Mouse (Mus musculus) ES-E14 (cell line): Measurements from ENCODE around the gene Nfib. TPM values are rescaled to one million over a fixed set of nuclear protein-coding genes. Genes with fewer than 3 reads are reported as not detected.

Experiments used
- DNase-seq: peaks from one replicate; pipeline ENCODE4 v3.0.0-alpha.2; 2013; ENCODE audit warnings: low read depth, low spot score
- H3K27ac ChIP-seq: 2 replicates; pipeline ENCODE4 v1.5.1; 2012; ENCODE audit warnings: low read depth, mild to moderate bottlenecking, low read length, moderate library complexity, mixed read lengths; ENCODE audit not compliant: poor library complexity, insufficient read depth, severe bottlenecking
- H3K36me3 ChIP-seq: 2 replicates; pipeline ENCODE4 v1.6.1; 2012; ENCODE audit warnings: mild to moderate bottlenecking, low read length, moderate library complexity, mixed read lengths; ENCODE audit not compliant: control insufficient read depth, poor library complexity, insufficient read depth, severe bottlenecking
- H3K4me1 ChIP-seq, 2 experiments: fragments of 150-350 bp in 1 of 2; sonication (generic) in 1 of 2; 2 replicates each; pipeline ENCODE4 v1.6.1; 2012; ENCODE audit warnings: low read length in 2 of 2, mild to moderate bottlenecking in 1 of 2, mixed read lengths in 1 of 2; ENCODE audit not compliant: control insufficient read depth in 2 of 2, insufficient read depth in 2 of 2, poor library complexity in 1 of 2
- H3K4me3 ChIP-seq, 2 experiments: fragments of 150-350 bp in 1 of 2; sonication (generic) in 1 of 2; 2 replicates each; pipeline ENCODE4 v1.5.1; 2012; ENCODE audit warnings: low read length in 2 of 2, low read depth in 1 of 2, mild to moderate bottlenecking in 1 of 2, mixed read lengths in 1 of 2; ENCODE audit not compliant: insufficient read depth in 1 of 2, poor library complexity in 1 of 2, severe bottlenecking in 1 of 2
- H3K9ac ChIP-seq: 2 replicates; pipeline ENCODE4 v1.6.1; 2012; ENCODE audit warnings: low read depth, mild to moderate bottlenecking, low read length, mixed read lengths; ENCODE audit not compliant: poor library complexity, insufficient read depth, severe bottlenecking
- H3K9me3 ChIP-seq: fragments of 150-350 bp; sonication (generic); 2 replicates; pipeline ENCODE4 v1.6.1; 2012; ENCODE audit warnings: low read depth, mild to moderate bottlenecking, low read length; ENCODE audit not compliant: control insufficient read depth, insufficient read depth
- CHD2 ChIP-seq: IDR thresholded peaks from 2 replicates; pipeline ENCODE4 v1.6.1; 2014; ENCODE audit warnings: mild to moderate bottlenecking, low read depth, low read length, inconsistent platforms
- HCFC1 ChIP-seq: IDR thresholded peaks from 2 replicates; pipeline ENCODE4 v1.6.1; 2012; ENCODE audit warnings: low read length, inconsistent platforms, borderline replicate concordance; ENCODE audit not compliant: insufficient read depth
- MAFK ChIP-seq: IDR thresholded peaks from 2 replicates; pipeline ENCODE4 v1.6.1; 2014; ENCODE audit warnings: mild to moderate bottlenecking, low read depth, low read length, inconsistent platforms; ENCODE audit not compliant: insufficient read depth
- ZC3H11A ChIP-seq: IDR thresholded peaks from 2 replicates; pipeline ENCODE4 v1.6.1; 2012; ENCODE audit warnings: low read depth, mild to moderate bottlenecking, inconsistent platforms, low read length, borderline replicate concordance
- ZNF384 ChIP-seq: IDR thresholded peaks from 2 replicates; pipeline ENCODE4 v1.6.1; 2012; ENCODE audit warnings: low read depth, low read length, inconsistent platforms
- in situ Hi-C, 2 experiments: fragments of 600-800 bp; cut with MboI; formaldehyde crosslinking; loops; one replicate each; pipeline ENCODE4 v1.15.1; 2025; ENCODE audit warnings: low sequenced_read_pairs in 2 of 2, inconsistent platforms in 1 of 2; ENCODE audit not compliant: unreplicated experiment in 2 of 2
- total RNA-seq: library from RNA; depleted of rRNA; stranded (reverse); fragments of 300-350 nt; gene quantifications from 2 replicates; pipeline ENCODE4 v1.2.3, GENCODE M21; 2012

Nfib gene
- total RNA-seq, 1 experiment = 8.9 TPM

DNA sequence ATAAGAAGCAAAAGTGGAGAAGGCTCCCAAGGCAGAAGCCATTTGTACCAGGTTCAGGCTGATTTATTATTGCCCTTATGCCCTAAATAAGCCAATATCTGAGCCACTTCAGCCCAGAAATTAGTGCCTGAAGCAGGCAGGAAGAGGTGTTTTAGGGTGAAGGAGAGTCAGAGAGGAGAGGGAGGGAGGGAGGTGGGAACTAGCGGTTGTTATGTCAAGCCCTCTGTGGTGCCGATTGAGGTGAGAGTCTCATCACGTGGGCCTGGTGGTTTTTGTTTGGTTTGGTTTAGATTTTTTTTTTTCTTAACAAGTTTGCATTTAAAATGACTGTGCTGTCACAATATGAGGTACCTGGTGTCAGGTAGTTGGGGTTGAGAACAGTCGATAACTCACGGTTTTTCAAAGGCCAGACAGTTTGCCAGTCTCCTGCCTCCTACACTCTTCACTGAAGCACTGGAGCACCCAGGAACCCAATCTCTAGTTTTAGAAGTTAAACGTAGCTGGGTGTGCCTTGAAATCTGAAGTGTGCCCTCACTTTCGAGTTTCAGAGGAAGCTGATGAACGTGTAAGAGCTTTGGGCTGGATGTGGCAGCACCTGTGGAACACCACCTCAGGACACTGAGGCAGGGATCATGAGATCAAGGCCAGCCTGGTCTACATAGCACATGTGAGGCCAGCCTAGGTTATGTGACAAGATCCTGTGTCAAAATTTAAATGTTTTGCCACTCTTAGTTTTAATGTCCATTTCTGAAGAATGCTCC lies 81.1 kb downstream of the Nfib start:
- no peak overlapping the region for H3K4me3 ChIP-seq
- DNase-seq = no peak
- in situ Hi-C loops = loop anchor here (25.0 kb wide), 1 partner anchor 313 kb away; no protein-coding TSS in a partner anchor
- TF ChIP-seq ZNF384 = no peak
- no peak for TF ChIP-seq ZC3H11A
- no peak for TF ChIP-seq MAFK
- TF ChIP-seq CHD2 = no peak
- no peak for TF ChIP-seq HCFC1
- H3K4me1 ChIP-seq = no peaks in the 10 kb centered on the region
- no peaks in the 10 kb centered on the region for H3K36me3 ChIP-seq
- H3K9me3 ChIP-seq = no peaks in the 10 kb centered on the region
- H3K9ac ChIP-seq = no peak overlapping the region
- H3K27ac ChIP-seq = no peak overlapping the region

DNA sequence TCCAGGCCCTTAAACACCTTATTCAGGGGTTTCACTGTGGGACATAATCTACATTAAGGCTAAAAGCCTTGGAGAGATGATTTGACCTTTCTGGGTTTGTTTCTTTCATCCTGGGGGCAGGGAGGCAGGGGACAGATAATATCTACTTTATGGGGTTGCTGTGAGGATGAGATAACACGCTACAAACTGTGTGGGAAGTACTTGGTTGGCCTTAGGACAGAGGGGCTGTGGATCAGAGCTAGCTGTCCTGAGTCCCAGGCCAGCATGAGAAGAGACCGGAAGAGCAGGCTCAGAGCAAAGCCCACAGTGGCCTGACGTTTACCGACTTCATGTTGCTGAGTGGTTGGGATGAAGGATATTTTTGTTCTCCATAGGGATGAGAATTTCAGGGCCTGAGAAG lies 81.7 kb downstream of the Nfib start:
- H3K36me3 ChIP-seq = no peaks in the 10 kb centered on the region
- no peak overlapping the region for H3K9ac ChIP-seq
- H3K27ac ChIP-seq = no peak overlapping the region
- no peak for DNase-seq
- in situ Hi-C loops = no loop called here
- TF ChIP-seq ZNF384 (no peak), MAFK (no peak), HCFC1 (no peak), ZC3H11A (no peak), CHD2 (no peak)
- no peaks in the 10 kb centered on the region for H3K4me1 ChIP-seq
- no peak overlapping the region for H3K4me3 ChIP-seq
- H3K9me3 ChIP-seq = no peaks in the 10 kb centered on the region

DNA sequence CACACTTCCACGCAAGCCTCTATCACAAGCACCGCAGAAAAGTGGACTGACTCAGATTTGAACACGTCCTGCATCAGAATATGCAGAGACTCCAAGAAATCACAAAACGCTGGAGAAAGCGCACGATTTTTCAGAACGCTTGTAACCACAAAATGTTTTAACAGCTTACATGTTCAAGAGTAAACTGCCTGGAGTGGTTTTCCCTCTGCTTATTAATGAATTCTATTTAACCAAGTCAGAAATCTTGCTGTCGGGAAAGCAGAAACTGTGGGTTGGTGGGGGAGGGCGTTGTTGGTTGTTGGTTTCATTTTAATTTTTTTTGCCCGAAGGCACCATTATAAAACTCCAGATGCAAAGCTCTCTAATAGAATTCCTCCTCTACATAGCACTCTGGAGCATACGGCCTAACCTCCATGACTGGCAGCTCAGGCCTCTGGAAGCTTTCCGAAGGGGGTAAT lies 82.4 kb downstream of the Nfib start:
- H3K27ac ChIP-seq = no peak overlapping the region
- H3K9ac ChIP-seq = no peak overlapping the region
- H3K9me3 ChIP-seq = no peaks in the 10 kb centered on the region
- no peaks in the 10 kb centered on the region for H3K36me3 ChIP-seq
- in situ Hi-C loops = no loop called here
- TF ChIP-seq MAFK (no peak), ZNF384 (no peak), CHD2 (no peak), HCFC1 (no peak), ZC3H11A (no peak)
- H3K4me3 ChIP-seq = no peak overlapping the region
- no peaks in the 10 kb centered on the region for H3K4me1 ChIP-seq
- no peak for DNase-seq

DNA sequence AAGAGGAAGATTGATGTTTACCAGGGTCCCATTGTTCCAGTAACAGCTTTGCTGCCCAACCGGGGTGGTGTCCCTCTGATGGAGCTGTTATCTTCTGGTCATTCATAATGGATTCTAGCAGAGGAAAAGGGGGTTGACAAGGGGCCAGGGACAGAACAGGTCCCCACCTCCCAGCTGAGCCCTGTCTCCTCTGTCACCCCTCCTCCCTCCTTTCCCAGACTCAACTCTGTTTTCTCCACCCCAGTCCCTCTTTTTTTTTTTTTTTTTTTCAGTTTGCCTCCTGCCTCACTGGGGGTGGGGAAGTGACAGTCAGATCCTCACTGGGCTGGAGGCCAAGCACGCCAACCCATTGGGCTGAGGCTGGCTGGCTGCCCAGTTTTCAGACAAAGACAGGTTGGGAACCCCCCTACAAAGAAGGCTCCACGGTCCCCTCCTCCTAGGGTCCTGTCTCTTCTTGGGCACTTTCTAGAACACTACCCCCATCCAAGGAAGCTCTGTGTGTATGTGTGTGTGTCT lies 83.2 kb downstream of the Nfib start:
- in situ Hi-C loops = no loop called here
- DNase-seq = no peak
- H3K4me1 ChIP-seq = no peaks in the 10 kb centered on the region
- H3K9me3 ChIP-seq = no peaks in the 10 kb centered on the region
- H3K9ac ChIP-seq = no peak overlapping the region
- H3K36me3 ChIP-seq = no peaks in the 10 kb centered on the region
- TF ChIP-seq MAFK (no peak), ZNF384 (0 out of 2 replicates have a peak, but pooled peaks have one; percentile 13)
- no peak overlapping the region for H3K27ac ChIP-seq
- no peak overlapping the region for H3K4me3 ChIP-seq
